ENCODE assay signal across 8 mouse cellular contexts in the genomic region with DNA sequence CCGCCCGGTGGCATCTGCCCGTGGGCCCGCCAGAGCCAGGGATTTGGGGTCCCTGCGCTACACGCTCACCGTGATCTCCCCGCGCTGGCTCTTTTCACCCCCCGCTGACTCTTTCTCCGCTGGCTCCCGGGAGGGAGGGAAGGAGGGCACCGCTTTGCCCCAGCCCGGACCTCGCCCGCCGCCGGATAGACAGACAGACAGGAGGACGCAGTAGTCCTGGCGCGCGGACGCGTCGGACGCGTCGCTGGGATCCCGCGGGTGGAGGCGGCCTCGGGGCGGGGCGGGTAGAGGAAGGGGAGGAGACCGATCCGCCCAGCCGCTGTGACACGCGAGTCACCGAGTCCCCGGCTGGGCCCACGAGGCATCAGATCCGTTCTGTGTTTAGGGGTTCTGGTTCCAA. TPM values are rescaled to one million over a fixed set of nuclear protein-coding genes. Genes with fewer than 3 reads are reported as not detected.
DNase-seq lines count a peak whose midpoint lies in the region; ATAC-seq lines count a peak whose summit lies in the region.

No protein-coding gene starts in this region.

- peak overlapping the region; percentile 80 for H3K4me2 ChIP-seq in intestine, embryonic 15.5 days (replicated peaks)
- peak overlapping the region; percentile 90 for H3K4me2 ChIP-seq in limb, embryonic 15.5 days
- peak overlapping the region; percentile 80 for H3K4me2 ChIP-seq in neural tube, embryonic 12.5 days (replicated peaks)

- 3% methylated on average over 43 of the region's 43 CpGs for WGBS in intestine, embryonic 15.5 days
- WGBS in limb, embryonic 15.5 days, result under 1% methylated on average over 39 of the region's 43 CpGs
- WGBS in neural tube, embryonic 12.5 days, result 2% methylated on average over 43 of the region's 43 CpGs

- H3K27ac ChIP-seq in intestine, embryonic 15.5 days, result no peak overlapping the region
- H3K27ac ChIP-seq in limb, embryonic 15.5 days, result no peak overlapping the region
- H3K27ac ChIP-seq in neural tube, embryonic 12.5 days, result peak overlapping the region; percentile 39; the same call in 1 of the 2 replicates

- H3K4me3 ChIP-seq in intestine, embryonic 15.5 days (replicated peaks), result peak overlapping the region; percentile 49
- H3K4me3 ChIP-seq in limb, embryonic 15.5 days, result peak overlapping the region; percentile 45
- peak overlapping the region; percentile 57 for H3K4me3 ChIP-seq in neural tube, embryonic 12.5 days

- no peaks in the 10 kb centered on the region for H3K36me3 ChIP-seq in intestine, embryonic 15.5 days
- H3K36me3 ChIP-seq in limb, embryonic 15.5 days, result no peaks in the 10 kb centered on the region
- H3K36me3 ChIP-seq in neural tube, embryonic 12.5 days, result no peaks in the 10 kb centered on the region

- no peaks in the 10 kb centered on the region for H3K9me3 ChIP-seq in intestine, embryonic 15.5 days
- no peaks in the 10 kb centered on the region for H3K9me3 ChIP-seq in limb, embryonic 15.5 days
- H3K9me3 ChIP-seq in neural tube, embryonic 12.5 days, result no peaks in the 10 kb centered on the region

- no peak; the same call in 1 of the 2 replicates for ATAC-seq in intestine, embryonic 15.5 days
- ATAC-seq in limb, embryonic 15.5 days (ENCODE audit: insufficient number of reproducible peaks, low FRiP score, low TSS enrichment, low read depth), result no peak
- no peak for ATAC-seq in neural tube, embryonic 12.5 days (ENCODE audit: low FRiP score, low read depth)

- H3K27me3 ChIP-seq in intestine, embryonic 15.5 days (replicated peaks), result peaks cover 59% of the 10 kb centered on the region
- H3K27me3 ChIP-seq in limb, embryonic 15.5 days, result peaks cover 84% of the 10 kb centered on the region
- H3K27me3 ChIP-seq in neural tube, embryonic 12.5 days (replicated peaks), result peaks cover 78% of the 10 kb centered on the region

- H3K4me1 ChIP-seq in intestine, embryonic 15.5 days (replicated peaks), result peaks cover 16% of the 10 kb centered on the region
- H3K4me1 ChIP-seq in limb, embryonic 15.5 days, result peaks cover 34% of the 10 kb centered on the region
- peaks cover 30% of the 10 kb centered on the region for H3K4me1 ChIP-seq in neural tube, embryonic 12.5 days

- DNase-seq in layer of hippocampus, adult 11-12 months (ENCODE audit: low spot score), result peak; percentile 82
- DNase-seq in layer of hippocampus, adult 9-10 months (ENCODE audit: low spot score), result no peak
- DNase-seq in cerebellum, adult 9-11 months, result peak; percentile 84
- peak; percentile 50 for DNase-seq in gastrocnemius, postnatal 14 days
- DNase-seq in testis, postnatal 14 days (ENCODE audit: low spot score), result peak; percentile 52

- peak overlapping the region; percentile 42 for H3K9ac ChIP-seq in intestine, embryonic 15.5 days
- peak overlapping the region; percentile 14; the same call in 1 of the 2 replicates for H3K9ac ChIP-seq in limb, embryonic 15.5 days
- peak overlapping the region; percentile 80 for H3K9ac ChIP-seq in neural tube, embryonic 12.5 days

- intact Hi-C loops in gastrocnemius, postnatal 14 days (cut with DNase I; ENCODE audit: low total_unique reads), result loop anchor here (2.0 kb wide), 1 partner anchor 31 kb away; no protein-coding TSS in a partner anchor

RNA-seq across cellular contexts. Expression of a gene that starts 0.3 kb away (rescaled TPM):
- total RNA-seq in gastrocnemius, postnatal 14 days (2021), result under 1 TPM; 0.66 to 0.76 TPM
- 4.1 and 4.3 TPM in 2 replicates for polyA plus RNA-seq in intestine, embryonic 15.5 days (2015; fragmentation: Nextera tagmentation; extraction: Ambion mirVana)
- polyA plus RNA-seq in limb, embryonic 15.5 days (2015; fragmentation: Nextera tagmentation; extraction: Ambion mirVana), result 2.7 and 4.0 TPM in 2 replicates
- 27.0 and 29.1 TPM in 2 replicates for polyA plus RNA-seq in neural tube, embryonic 12.5 days (2016; fragmentation: Nextera tagmentation; extraction: Ambion mirVana)

RNA-seq across cellular contexts. Expression of a gene that starts 38.2 kb away (rescaled TPM):
- total RNA-seq in gastrocnemius, postnatal 14 days (2021), result under 1 TPM in 1 of 2 experiments, not detected in 1; 0.13 TPM
- polyA plus RNA-seq in intestine, embryonic 15.5 days (2015; fragmentation: Nextera tagmentation; extraction: Ambion mirVana), result 0.54 and 0.60 TPM in 2 replicates
- polyA plus RNA-seq in limb, embryonic 15.5 days (2015; fragmentation: Nextera tagmentation; extraction: Ambion mirVana), result 0.32 and 0.44 TPM in 2 replicates
- 0.09 and 0.19 TPM in 2 replicates for polyA plus RNA-seq in neural tube, embryonic 12.5 days (2016; fragmentation: Nextera tagmentation; extraction: Ambion mirVana)

Comparison
In these comparisons a context has a peak if more than half of its experiments do, and no peak if none do; other contexts are left out.
1. H3K9ac ChIP-seq: peak in every context shown above with its lines; median percentile 80 in neural tube, embryonic 12.5 days; 42 in intestine, embryonic 15.5 days; 14 in limb, embryonic 15.5 days.